Mouse (Mus musculus) inflammation-experienced regulatory T-cells (primary cell): ENCODE results near the gene Gm49416. TPM values are rescaled to one million over a fixed set of nuclear protein-coding genes. Genes with fewer than 3 reads are reported as not detected.

Experiments used
- polyA plus RNA-seq, 2 experiments: library from polyadenylated mRNA; unstranded; fragments of 100-300 nt; shearing (Covaris generic); gene quantifications; one replicate each; pipeline ENCODE4 v1.2.1; 2017

Gm49416 gene
- not detected for polyA plus RNA-seq

GRCm38 (mm10) chr19:8888511-8889385 lies at the start of gene Gm49416, which contains the start of gene 1810009A15Rik:
TSS of gene Gm49416 (plus strand) at chr19:8888926.
TSS of gene 1810009A15Rik (plus strand) at chr19:8888853.

GRCm38 (mm10) chr19:8839103-8839907 lies 49.4 kb upstream of the Gm49416 start, which contains the start of gene Gng3:
TSS of gene Gng3 (minus strand) at chr19:8839194.

GRCm38 (mm10) chr19:8850402-8850901 lies 38.3 kb upstream of the Gm49416 start, which contains the start of gene Lrrn4cl:
TSS of gene Lrrn4cl (plus strand) at chr19:8850768.

GRCm38 (mm10) chr19:8871267-8872186 lies 17.2 kb upstream of the Gm49416 start, which contains the start of gene Ubxn1:
TSS of gene Ubxn1 (plus strand) at chr19:8871496.

GRCm38 (mm10) chr19:8880311-8881033 lies 8.3 kb upstream of the Gm49416 start, which contains the start of gene Uqcc3:
TSS of gene Uqcc3 (minus strand) at chr19:8880923.

GRCm38 (mm10) chr19:8883616-8884015 lies 5.1 kb upstream of the Gm49416 start, which contains the start of the genes Lbhd1 and Gm49403:
TSS of gene Lbhd1 (plus strand) at chr19:8883732.
TSS of gene Gm49403 (plus strand) at chr19:8883930.

GRCm38 (mm10) chr19:8892829-8893766 lies 4.4 kb downstream of the Gm49416 start, which contains the start of gene Ints5:
TSS of gene Ints5 (plus strand) at chr19:8893005.

GRCm38 (mm10) chr19:8897865-8898495 lies 9.3 kb downstream of the Gm49416 start, which contains the start of gene Ganab:
TSS of gene Ganab (plus strand) at chr19:8898071.

GRCm38 (mm10) chr19:8920073-8920736 lies 31.5 kb downstream of the Gm49416 start, which contains the start of gene B3gat3:
TSS of gene B3gat3 (plus strand) at chr19:8920374.

GRCm38 (mm10) chr19:8929224-8930088 lies 40.7 kb downstream of the Gm49416 start, which contains the start of the genes Rom1 and Eml3:
TSS of gene Rom1 (minus strand) at chr19:8929356.
TSS of gene Eml3 (plus strand) at chr19:8929552.

GRCm38 (mm10) chr19:8941515-8942217 lies 52.9 kb downstream of the Gm49416 start, which contains the start of gene Mta2:
TSS of gene Mta2 (plus strand) at chr19:8941875.

Other genes starting within 250 kb of the Gm49416 start
- under 1 TPM; 0.07 to 0.15 TPM for gene Chrm1, start 225.1 kb upstream of the Gm49416 start, polyA plus RNA-seq
- gene Slc3a2, start 165.6 kb upstream of the Gm49416 start, polyA plus RNA-seq: 100 to 1,000 TPM; 155 to 158 TPM
- 10 to 100 TPM; 67.5 to 85.9 TPM for gene Wdr74, start 153.1 kb upstream of the Gm49416 start, polyA plus RNA-seq
- under 1 TPM in 1 of 2 experiments, not detected in 1; 0.60 TPM for gene 1700092M07Rik, start 148.2 kb upstream of the Gm49416 start, polyA plus RNA-seq
- 100 to 1,000 TPM; 143 to 155 TPM for gene Stx5a, start 147.5 kb upstream of the Gm49416 start, polyA plus RNA-seq
- gene Nxf1, start 131.9 kb upstream of the Gm49416 start, polyA plus RNA-seq: 100 to 1,000 TPM; 255 to 317 TPM
- gene Tmem223, start 117.9 kb upstream of the Gm49416 start, polyA plus RNA-seq: 10 to 100 TPM; 88.2 to 88.6 TPM
- gene Tmem179b, start 114.5 kb upstream of the Gm49416 start, polyA plus RNA-seq: 100 to 1,000 TPM; 159 to 171 TPM
- 10 to 100 TPM; 13.3 to 16.6 TPM for gene Taf6l, start 102.5 kb upstream of the Gm49416 start, polyA plus RNA-seq
- 100 to 1,000 TPM; 140 to 144 TPM for gene Polr2g, start 90.3 kb upstream of the Gm49416 start, polyA plus RNA-seq
- 1 to 10 TPM; 2.7 to 4.7 TPM for gene Zbtb3, start 86.4 kb upstream of the Gm49416 start, polyA plus RNA-seq
- gene Ttc9c, start 69.6 kb upstream of the Gm49416 start, polyA plus RNA-seq: 10 to 100 TPM; 41.8 to 55.6 TPM
- gene Hnrnpul2, start 68.9 kb upstream of the Gm49416 start, polyA plus RNA-seq: 10 to 100 TPM in 1 of 2 experiments, 1 to 10 TPM in 1; 8.6 to 15.5 TPM
- not detected for gene AC129217.1, start 59.2 kb upstream of the Gm49416 start, polyA plus RNA-seq
- 10 to 100 TPM; 87.2 to 89.9 TPM for gene Bscl2, start 51.5 kb upstream of the Gm49416 start, polyA plus RNA-seq
- gene Gng3, start 49.7 kb upstream of the Gm49416 start, polyA plus RNA-seq: under 1 TPM; 0.29 to 0.80 TPM
- gene Lrrn4cl, start 38.2 kb upstream of the Gm49416 start, polyA plus RNA-seq: 1 to 10 TPM in 1 of 2 experiments, not detected in 1; 1.2 TPM
- gene Ubxn1, start 17.4 kb upstream of the Gm49416 start, polyA plus RNA-seq: 100 to 1,000 TPM; 145 to 156 TPM
- gene Uqcc3, start 8.0 kb upstream of the Gm49416 start, polyA plus RNA-seq: 10 to 100 TPM; 71.1 to 77.2 TPM
- 100 to 1,000 TPM in 1 of 2 experiments, 10 to 100 TPM in 1; 99.3 to 105 TPM for gene Lbhd1, start 5.2 kb upstream of the Gm49416 start, polyA plus RNA-seq
- gene Gm49403, start 5.0 kb upstream of the Gm49416 start, polyA plus RNA-seq: not detected
- gene 1810009A15Rik, start 73 bp upstream of the Gm49416 start, polyA plus RNA-seq: 10 to 100 TPM; 39.7 to 55.4 TPM
- 10 to 100 TPM; 35.8 to 44.9 TPM for gene Ints5, start 4.1 kb downstream of the Gm49416 start, polyA plus RNA-seq
- 100 to 1,000 TPM; 108 to 118 TPM for gene Ganab, start 9.1 kb downstream of the Gm49416 start, polyA plus RNA-seq
- gene B3gat3, start 31.4 kb downstream of the Gm49416 start, polyA plus RNA-seq: 10 to 100 TPM; 52.1 to 63.5 TPM
- gene Rom1, start 40.4 kb downstream of the Gm49416 start, polyA plus RNA-seq: 10 to 100 TPM; 10.2 to 16.3 TPM
- 100 to 1,000 TPM in 1 of 2 experiments, 10 to 100 TPM in 1; 77.4 to 100 TPM for gene Eml3, start 40.6 kb downstream of the Gm49416 start, polyA plus RNA-seq
- 100 to 1,000 TPM; 231 to 276 TPM for gene Mta2, start 52.9 kb downstream of the Gm49416 start, polyA plus RNA-seq
- gene Tut1, start 64.9 kb downstream of the Gm49416 start, polyA plus RNA-seq: 10 to 100 TPM; 37.6 to 40.5 TPM
- gene Eef1g, start 78.1 kb downstream of the Gm49416 start, polyA plus RNA-seq: 100 to 1,000 TPM; 264 to 300 TPM
- 10 to 100 TPM; 58.4 to 93.3 TPM for gene Ahnak, start 100.4 kb downstream of the Gm49416 start, polyA plus RNA-seq
- not detected for gene Scgb1a1, start 199.0 kb downstream of the Gm49416 start, polyA plus RNA-seq
- 10 to 100 TPM; 16.5 to 25.7 TPM for gene Asrgl1, start 246.7 kb downstream of the Gm49416 start, polyA plus RNA-seq